Mouse (Mus musculus) brain, embryonic 14.5 days (tissue): ENCODE measurements around the gene Eva1b.

Experiments
- CTCF ChIP-seq: fragments of 200-500 bp; IDR thresholded peaks from 2 replicates; pipeline ENCODE4 v1.5.1; 2012; ENCODE audit warnings: inconsistent platforms, mild to moderate bottlenecking, moderate library complexity, borderline replicate concordance; ENCODE audit not compliant: insufficient read depth, insufficient read length; ENCODE audit errors: extremely low read depth
- POLR2A ChIP-seq: fragments of 200-500 bp; IDR thresholded peaks from 2 replicates; pipeline ENCODE4 v1.6.1; 2012; ENCODE audit warnings: mild to moderate bottlenecking, inconsistent platforms, borderline replicate concordance; ENCODE audit not compliant: poor library complexity, insufficient read depth, insufficient read length, severe bottlenecking; ENCODE audit errors: extremely low read depth

- TF ChIP-seq CTCF (no peak), POLR2A (no peak)
These were observed 8.3 kb downstream of the Eva1b start for GRCm38 (mm10) chr4:126155869-126156268.
